Mouse (Mus musculus) ES-Bruce4 (cell line): ENCODE measurements around the gene Ust. TPM values are rescaled to one million over a fixed set of nuclear protein-coding genes. Genes with fewer than 3 reads are reported as not detected.

Source experiments
- H3K27ac ChIP-seq: 2 replicates; pipeline ENCODE4 v1.5.1; 2012; ENCODE audit warnings: low read length, inconsistent platforms; ENCODE audit not compliant: insufficient read depth
- H3K27me3 ChIP-seq: 2 replicates; pipeline ENCODE4 v1.6.1; 2012; ENCODE audit warnings: mild to moderate bottlenecking, low read length, inconsistent platforms; ENCODE audit not compliant: control insufficient read depth, poor library complexity, insufficient read depth, severe bottlenecking
- H3K36me3 ChIP-seq: 2 replicates; pipeline ENCODE4 v1.6.1; 2012; ENCODE audit warnings: inconsistent platforms, mild to moderate bottlenecking, low read length, moderate library complexity; ENCODE audit not compliant: control insufficient read depth, poor library complexity, insufficient read depth, severe bottlenecking
- H3K4me1 ChIP-seq: one replicate; pipeline ENCODE4 v1.8.1; 2011; ENCODE audit warnings: low read length; ENCODE audit not compliant: control insufficient read depth, insufficient read depth
- H3K4me3 ChIP-seq: 2 replicates; pipeline ENCODE4 v1.5.1; 2011; ENCODE audit warnings: low read depth, mild to moderate bottlenecking, low read length
- H3K9ac ChIP-seq: 2 replicates; pipeline ENCODE4 v1.6.1; 2012; ENCODE audit warnings: low read depth, mild to moderate bottlenecking, inconsistent platforms; ENCODE audit not compliant: poor library complexity, severe bottlenecking
- H3K9me3 ChIP-seq: replicated peaks from 2 replicates; pipeline ENCODE4 v1.6.1; 2012; ENCODE audit warnings: mild to moderate bottlenecking, low read length, inconsistent platforms; ENCODE audit not compliant: control insufficient read depth, poor library complexity, insufficient read depth, severe bottlenecking
- CTCF ChIP-seq: IDR thresholded peaks from one replicate; pipeline ENCODE4 v1.8.1; 2011; ENCODE audit warnings: low read depth, low read length
- EP300 ChIP-seq: IDR thresholded peaks from 2 replicates; pipeline ENCODE4 v1.6.1; 2011; ENCODE audit warnings: low read depth, low read length; ENCODE audit not compliant: insufficient read depth
- POLR2A ChIP-seq: IDR thresholded peaks from one replicate; pipeline ENCODE4 v1.8.1; 2011; ENCODE audit warnings: low read length; ENCODE audit not compliant: insufficient read depth
- polyA plus RNA-seq: library from polyadenylated mRNA; stranded (reverse); fragments of >200 nt; gene quantifications from 2 replicates; pipeline ENCODE4 v1.2.4, GENCODE M21; 2011; ENCODE audit warnings: low read depth; ENCODE audit not compliant: missing spikeins, insufficient read depth, insufficient read length

Ust gene
- polyA plus RNA-seq, 1 experiment, result 0.99 TPM

- peak overlapping the region; percentile 69 for H3K4me3 ChIP-seq
- H3K9me3 ChIP-seq, result no peaks in the 10 kb centered on the region
- no peaks in the 10 kb centered on the region for H3K36me3 ChIP-seq
- TF ChIP-seq POLR2A (no peak), EP300 (no peak), CTCF (no peak)
- no peak overlapping the region for H3K27ac ChIP-seq
- H3K9ac ChIP-seq, result peak overlapping the region; percentile 31
- H3K27me3 ChIP-seq, result peaks cover 7% of the 10 kb centered on the region
- no peaks in the 10 kb centered on the region for H3K4me1 ChIP-seq
These were observed 428 bp upstream of the Ust start for GRCm38 (mm10) chr10:8519014-8519491.

DNA sequence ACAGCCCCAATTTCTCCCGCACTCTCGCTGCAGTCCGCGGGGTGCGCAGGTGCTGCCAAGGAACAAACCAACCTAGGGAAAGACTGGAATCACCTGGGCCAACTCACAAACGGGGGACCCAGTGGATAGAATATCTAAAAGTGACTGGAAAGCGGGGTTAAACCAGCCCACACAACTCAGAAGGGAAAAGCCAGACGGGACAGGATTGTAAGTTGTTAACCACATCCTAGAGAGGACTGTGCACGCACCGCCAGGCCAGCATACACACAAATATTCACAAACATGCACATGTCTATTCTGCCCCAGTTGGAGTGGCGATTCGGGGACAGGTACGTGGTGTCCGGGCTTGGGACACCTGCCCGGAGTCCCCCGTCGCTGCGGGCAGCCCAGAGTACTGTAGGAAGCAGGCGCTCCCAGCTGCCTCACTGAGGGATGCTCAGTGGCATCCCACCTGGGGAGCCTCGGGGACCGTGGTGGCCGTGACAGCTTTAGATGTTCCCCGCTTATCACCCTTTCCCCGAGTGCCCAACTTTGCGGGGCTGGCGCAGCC is 959 bp downstream of the Ust start:
- Histone ChIP-seq H3K9me3 (no peaks in the 10 kb centered on the region), H3K4me1 (no peaks in the 10 kb centered on the region), H3K27me3 (peaks cover 7% of the 10 kb centered on the region), H3K4me3 (peak overlapping the region; percentile 69), H3K9ac (peak overlapping the region; percentile 71; the same call in 1 of the 2 replicates), H3K27ac (no peak overlapping the region), H3K36me3 (no peaks in the 10 kb centered on the region)
- TF ChIP-seq POLR2A, result no peak
- TF ChIP-seq CTCF, result no peak

DNA sequence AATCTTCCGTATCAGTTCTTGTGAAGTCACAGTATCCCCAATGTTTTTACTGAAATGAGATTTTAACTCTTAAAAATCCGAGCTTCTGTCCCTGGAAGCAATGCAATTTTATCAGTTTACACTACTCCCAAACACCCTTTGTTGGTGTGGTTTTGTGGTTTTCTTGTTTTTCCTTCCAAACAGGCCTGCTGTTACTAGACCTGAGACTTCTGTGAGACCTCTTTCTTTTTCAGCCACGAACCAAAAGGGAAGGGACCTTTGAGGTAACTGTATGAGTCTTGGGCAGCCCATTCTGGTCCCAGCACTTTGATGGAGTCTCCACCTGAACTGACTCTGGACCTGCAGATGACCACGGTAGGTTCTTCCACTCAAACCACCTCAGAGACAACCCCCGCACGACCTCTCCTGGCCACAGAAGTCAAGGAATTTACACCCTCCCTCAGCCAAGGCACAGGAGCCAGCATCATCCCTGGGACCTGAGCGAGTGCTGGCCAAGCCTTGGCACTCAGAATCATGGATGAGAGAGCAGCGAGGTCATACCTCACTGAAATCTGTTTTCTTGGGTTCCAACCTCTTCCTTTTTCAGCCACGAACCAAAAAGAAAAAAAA is 1.6 kb downstream of the Ust start:
- no peaks in the 10 kb centered on the region for H3K9me3 ChIP-seq
- H3K4me3 ChIP-seq, result no peak overlapping the region
- H3K4me1 ChIP-seq, result no peaks in the 10 kb centered on the region
- no peaks in the 10 kb centered on the region for H3K36me3 ChIP-seq
- H3K27me3 ChIP-seq, result peaks cover 7% of the 10 kb centered on the region
- TF ChIP-seq POLR2A (no peak), EP300 (no peak), CTCF (peak; percentile 7)
- 0 out of 2 replicates have a peak overlapping the region, but pooled peaks have one; percentile 71 for H3K9ac ChIP-seq
- no peak overlapping the region for H3K27ac ChIP-seq

- H3K36me3 ChIP-seq, result no peaks in the 10 kb centered on the region
- no peak for TF ChIP-seq CTCF
- no peak for TF ChIP-seq POLR2A
- TF ChIP-seq EP300, result no peak
- H3K27ac ChIP-seq, result no peak overlapping the region
- no peaks in the 10 kb centered on the region for H3K4me1 ChIP-seq
- peaks cover 7% of the 10 kb centered on the region for H3K27me3 ChIP-seq
- H3K9me3 ChIP-seq, result no peaks in the 10 kb centered on the region
- H3K4me3 ChIP-seq, result no peak overlapping the region
- no peak overlapping the region for H3K9ac ChIP-seq
These were observed 4.9 kb downstream of the Ust start for GRCm38 (mm10) chr10:8513690-8514089.

GRCm38 (mm10) chr10:8512222-8512621 is 6.4 kb downstream of the Ust start:
- H3K4me3 ChIP-seq, result no peak overlapping the region
- no peak overlapping the region for H3K9ac ChIP-seq
- no peaks in the 10 kb centered on the region for H3K36me3 ChIP-seq

DNA sequence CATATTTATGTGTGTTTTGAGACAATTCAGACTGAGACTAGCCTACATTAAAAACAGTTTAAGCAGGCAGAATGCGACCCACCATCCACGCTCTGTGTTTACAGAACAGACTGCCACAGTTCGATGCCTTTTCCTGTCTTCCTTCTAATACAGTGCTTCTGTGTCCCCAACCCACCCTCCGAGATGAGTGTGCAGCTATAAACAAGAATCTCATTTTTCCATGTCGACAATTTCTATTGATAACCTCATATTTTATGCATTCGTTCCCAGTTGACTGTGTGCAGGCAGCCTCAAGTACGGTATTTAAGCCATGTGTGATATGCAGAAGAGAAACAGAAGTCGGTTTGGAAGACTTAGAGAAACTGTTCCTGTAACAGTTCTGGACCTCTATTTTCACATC is 6.9 kb downstream of the Ust start:
- no peak overlapping the region for H3K27ac ChIP-seq
- no peak overlapping the region for H3K4me3 ChIP-seq
- H3K27me3 ChIP-seq, result no peaks in the 10 kb centered on the region; the same call in 1 of the 2 replicates
- H3K9me3 ChIP-seq, result no peaks in the 10 kb centered on the region
- H3K4me1 ChIP-seq, result no peaks in the 10 kb centered on the region
- H3K9ac ChIP-seq, result no peak overlapping the region
- no peak for TF ChIP-seq POLR2A
- no peak for TF ChIP-seq CTCF
- no peak for TF ChIP-seq EP300
- H3K36me3 ChIP-seq, result no peaks in the 10 kb centered on the region

More at GRCm38 (mm10) chr10:8512222-8512621, 6.4 kb downstream of the Ust start:
- Histone ChIP-seq H3K27me3 (peaks cover 3% of the 10 kb centered on the region), H3K9me3 (no peaks in the 10 kb centered on the region), H3K27ac (no peak overlapping the region), H3K4me1 (no peaks in the 10 kb centered on the region)
- TF ChIP-seq CTCF, result no peak
- TF ChIP-seq EP300, result no peak
- TF ChIP-seq POLR2A, result no peak
